Mouse (Mus musculus) erythroid progenitor cell, adult 5-6 weeks (primary cell): ENCODE measurements around the gene Sarnp. TPM values are rescaled to one million over a fixed set of nuclear protein-coding genes. Genes with fewer than 3 reads are reported as not detected.

Source experiments
- ATAC-seq: replicated peaks from 2 replicates; pipeline ENCODE4 v1.8.0; 2016; ENCODE audit warnings: moderate number of reproducible peaks, mild to moderate bottlenecking, moderate TSS enrichment, inconsistent platforms; ENCODE audit not compliant: poor library complexity, low FRiP score, severe bottlenecking
- total RNA-seq, 2 experiments: library from RNA; stranded (forward) in 1 of 2; stranded (reverse) in 1 of 2; fragments of 150-400 nt in 1 of 2; fragments of 186-747, 209-891 nt in 1 of 2; gene quantifications; 2 replicates each; pipeline versions ENCODE4 v1.2.3 to v1.2.4; 2015 to 2017; ENCODE audit warnings: low replicate concordance in 2 of 2

Gene Sarnp
- total RNA-seq, 2 experiments from 2014 or later, result 151 to 162 TPM

DNA sequence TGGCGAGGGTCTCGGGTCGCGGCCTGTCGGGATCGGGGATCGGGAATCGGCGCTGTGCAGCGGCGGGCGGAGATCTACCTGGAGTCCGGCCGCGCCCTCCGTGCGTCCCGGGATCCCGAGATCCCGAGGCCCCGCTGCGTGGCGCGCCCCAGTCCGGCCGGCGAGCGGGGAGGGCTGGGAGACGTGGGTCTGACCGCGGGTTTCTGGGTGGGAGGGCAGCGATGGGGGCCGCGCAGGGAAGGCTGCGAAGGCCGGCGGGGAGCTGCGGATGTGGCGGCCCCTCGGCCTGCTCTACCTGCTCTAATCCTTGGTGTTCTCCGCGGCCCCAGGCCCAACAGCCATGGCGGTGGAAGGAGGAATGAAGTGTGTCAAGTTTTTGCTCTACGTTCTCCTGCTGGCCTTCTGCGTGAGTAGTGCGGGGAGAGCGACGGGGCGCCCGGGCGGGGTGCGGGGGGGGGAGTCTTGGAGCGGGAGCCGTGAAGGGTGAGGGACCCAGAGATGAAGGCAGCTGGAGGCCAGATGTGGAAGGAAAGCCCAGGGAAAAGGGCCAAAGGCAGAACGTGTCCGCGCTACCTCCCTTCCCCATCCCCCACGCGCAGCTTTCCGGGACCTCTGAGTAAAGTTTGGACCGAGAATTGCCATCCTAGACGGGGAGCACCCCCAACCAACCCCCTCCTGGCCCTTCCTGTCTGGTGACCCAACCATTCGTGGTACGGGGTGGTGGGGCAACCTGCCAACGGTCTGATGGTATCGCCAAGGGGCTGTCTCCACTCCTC is 93.1 kb downstream of the Sarnp start:
- no peak for ATAC-seq

- ATAC-seq, result no peak
Measured at GRCm38 (mm10) chr10:128911430-128911829, 94.3 kb downstream of the Sarnp start.

DNA sequence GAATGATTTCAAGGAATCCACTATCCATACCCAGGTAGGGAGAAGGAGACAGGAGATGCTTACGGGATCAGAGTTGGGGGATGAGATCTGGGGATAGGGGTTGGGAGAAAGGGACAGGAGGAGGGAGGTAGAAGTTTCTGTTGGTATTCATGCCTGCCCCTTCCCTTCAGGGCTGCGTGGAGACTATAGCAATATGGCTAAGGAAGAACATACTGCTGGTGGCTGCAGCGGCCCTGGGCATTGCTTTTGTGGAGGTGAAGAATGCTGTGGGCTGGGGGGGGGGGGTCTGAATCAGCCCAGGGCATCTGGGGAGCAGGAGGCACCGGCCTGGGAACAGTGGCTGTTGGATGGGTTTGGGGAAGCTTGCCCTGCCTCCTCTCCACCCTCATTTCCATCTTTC is 95.1 kb downstream of the Sarnp start:
- ATAC-seq, result no peak

DNA sequence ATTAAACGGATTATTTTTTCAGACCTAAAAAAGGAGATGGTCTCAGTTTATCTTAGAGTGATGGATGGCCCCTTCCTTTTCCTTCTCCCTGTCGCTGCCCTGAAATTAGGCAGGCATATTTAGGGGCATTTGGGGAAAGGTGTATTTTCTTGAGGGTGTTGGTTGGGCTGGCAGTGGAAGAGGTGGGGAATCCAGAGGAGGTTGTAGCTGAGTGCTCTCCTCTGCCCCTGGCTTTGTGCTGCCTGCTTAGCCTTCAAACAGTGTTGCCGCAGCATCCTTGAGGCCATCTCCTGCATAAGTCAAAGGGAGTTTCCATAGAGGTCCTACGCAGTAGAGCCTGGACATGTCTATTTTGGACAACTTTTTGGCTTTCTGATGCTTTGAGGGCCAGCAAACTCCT is 95.7 kb downstream of the Sarnp start:
- ATAC-seq, result no peak

DNA sequence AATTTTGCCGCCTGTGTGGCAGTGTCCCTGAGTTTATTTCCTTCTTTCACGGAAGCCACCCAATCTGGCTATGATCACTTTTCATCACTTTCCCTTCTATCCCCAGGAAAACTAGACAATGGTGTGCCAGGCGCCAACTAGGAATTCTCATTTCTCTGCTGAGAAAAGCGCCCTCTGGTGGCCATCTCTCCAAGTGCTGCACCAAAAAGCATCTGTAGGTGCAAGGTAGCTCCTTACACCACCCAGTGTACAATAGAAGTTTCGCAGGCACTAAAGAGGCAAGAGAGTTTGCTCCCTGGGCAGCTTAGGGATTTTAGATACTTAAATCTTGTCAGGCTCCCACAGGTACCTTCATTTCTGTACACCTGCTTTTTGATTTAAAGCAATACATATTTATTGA is 96.1 kb downstream of the Sarnp start:
- peak; percentile 66 for ATAC-seq

GRCm38 (mm10) chr10:128913696-128914095 is 96.6 kb downstream of the Sarnp start:
- ATAC-seq, result 0 out of 2 replicates have a peak, but pooled peaks have one; percentile 30

DNA sequence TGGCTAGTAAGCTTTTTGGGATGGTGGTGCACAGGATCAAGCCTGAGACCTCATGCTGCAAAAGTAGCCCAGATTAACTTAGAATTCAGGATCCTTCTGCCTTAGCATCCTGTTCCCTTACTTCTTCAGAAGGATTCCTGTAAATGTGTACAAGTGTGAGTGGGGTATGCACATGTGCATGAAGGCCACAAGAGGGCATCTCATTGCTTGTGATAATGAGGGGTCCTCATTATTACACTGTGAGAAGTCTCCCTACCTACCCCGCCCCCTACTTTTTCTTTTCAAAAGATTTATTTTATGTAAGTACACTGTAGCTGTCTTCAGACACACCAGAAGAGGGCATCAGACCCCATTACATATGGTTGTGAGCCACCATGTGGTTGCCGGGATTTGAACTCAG is 98.4 kb downstream of the Sarnp start:
- ATAC-seq, result no peak

GRCm38 (mm10) chr10:128916665-128917064 is 99.5 kb downstream of the Sarnp start:
- no peak for ATAC-seq

DNA sequence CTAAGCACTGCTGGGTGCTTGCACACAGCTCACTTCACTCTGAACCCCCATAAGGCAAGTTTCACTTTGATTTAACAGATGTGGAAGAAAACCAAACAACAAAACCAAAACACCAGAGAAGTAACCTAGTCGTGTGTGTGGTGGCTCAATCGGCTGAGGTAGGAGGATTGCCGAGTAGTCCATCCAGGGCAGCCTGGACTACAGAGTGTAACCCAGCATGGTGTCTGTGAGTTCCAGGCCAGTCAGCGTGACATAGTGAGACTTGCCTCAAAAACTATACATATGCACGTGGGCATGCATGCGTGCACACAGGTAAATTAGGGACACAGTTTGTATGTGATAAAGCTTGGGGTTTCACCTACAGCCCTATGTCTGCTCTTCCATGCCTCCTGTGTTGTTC is 100.3 kb downstream of the Sarnp start:
- ATAC-seq, result no peak

GRCm38 (mm10) chr10:128918246-128918645 is 101.1 kb downstream of the Sarnp start:
- ATAC-seq, result no peak

DNA sequence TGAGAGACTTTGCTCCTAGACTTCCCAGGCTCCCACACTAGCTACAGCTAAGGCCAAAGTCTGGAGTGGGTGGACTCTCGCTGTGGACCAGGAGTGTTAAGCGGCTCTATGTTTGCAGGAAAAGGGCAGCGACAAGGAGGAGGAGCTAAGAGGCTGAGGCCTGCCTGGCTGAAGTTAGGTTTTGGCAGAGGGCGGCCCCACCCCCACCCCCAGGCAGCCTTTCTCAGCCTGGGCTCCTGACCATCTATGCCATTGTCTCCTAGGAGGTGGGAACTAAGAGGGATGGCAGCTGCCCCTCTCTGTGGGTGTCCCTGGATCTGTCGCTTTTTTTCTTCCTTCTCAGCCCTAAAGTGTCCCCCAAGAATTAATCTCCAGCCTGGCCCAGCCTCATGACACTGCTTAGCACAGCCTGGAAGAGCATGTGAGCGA is 102.1 kb downstream of the Sarnp start:
- ATAC-seq, result no peak

GRCm38 (mm10) chr10:128919966-128920365 is 102.8 kb downstream of the Sarnp start:
- ATAC-seq, result no peak

DNA sequence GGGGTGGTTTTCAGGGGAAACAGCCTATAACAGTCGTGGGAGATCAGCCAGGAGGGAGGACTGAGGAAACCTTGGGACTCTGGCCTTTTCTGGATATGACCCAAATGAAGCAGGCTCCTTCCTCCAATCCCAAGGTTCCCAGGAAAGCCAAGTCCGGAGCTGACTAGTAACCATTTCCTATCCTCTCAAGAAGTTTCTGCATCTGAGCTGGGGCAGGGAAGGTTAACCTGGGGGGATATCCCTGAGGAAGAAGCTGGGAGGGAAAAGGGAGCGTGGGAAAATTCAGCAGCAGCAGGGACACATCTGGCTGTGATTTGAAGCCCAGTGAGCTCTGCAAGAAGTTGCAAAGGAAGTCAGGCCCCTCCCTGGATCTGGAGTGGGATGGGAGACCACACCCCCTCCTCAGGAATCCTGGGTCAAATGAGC is 103.6 kb downstream of the Sarnp start:
- ATAC-seq, result no peak

GRCm38 (mm10) chr10:128921251-128921650 is 104.1 kb downstream of the Sarnp start:
- no peak for ATAC-seq

- no peak for ATAC-seq
Measured at GRCm38 (mm10) chr10:128921883-128922821, 105.0 kb downstream of the Sarnp start.

- no peak for ATAC-seq
Measured at GRCm38 (mm10) chr10:128922822-128923012, 105.6 kb downstream of the Sarnp start, which contains the start of gene Rdh5. Rdh5 (minus strand) TSS chr10:128922888.

GRCm38 (mm10) chr10:128923013-128923691 is 106.0 kb downstream of the Sarnp start:
- ATAC-seq, result peak; percentile 99

DNA sequence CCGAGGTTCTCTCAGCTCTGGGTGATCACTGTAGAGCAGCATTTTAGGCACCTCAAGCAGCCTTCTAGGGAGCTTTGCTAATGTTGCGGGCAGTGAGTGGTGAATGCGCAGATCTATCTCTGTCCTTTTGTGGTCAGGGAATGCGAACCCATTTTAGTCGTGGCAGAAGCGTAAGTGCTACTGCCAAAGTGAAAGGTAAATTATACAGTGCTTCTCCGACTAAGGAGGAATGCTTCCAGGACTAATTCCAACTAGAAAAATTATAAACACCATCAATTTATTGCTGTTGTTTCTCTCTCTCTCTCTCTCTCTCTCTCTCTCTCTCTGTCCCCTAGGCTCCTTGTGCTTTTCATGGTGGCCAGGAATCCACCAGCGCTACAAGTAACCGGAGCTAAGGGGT is 106.8 kb downstream of the Sarnp start, which contains the start of gene Bloc1s1:
Bloc1s1 (minus strand) TSS at position 101 of the 400 bp plus-strand sequence.
- 0 out of 2 replicates have a peak, but pooled peaks have one; percentile 13 for ATAC-seq
